Mouse (Mus musculus): ENCODE data around the gene Lgr6. TPM values are rescaled to one million over a fixed set of nuclear protein-coding genes. Genes with fewer than 3 reads are reported as not detected.

Gene Lgr6
- polyA plus RNA-seq, 1 experiment: 2.3 TPM

DNA sequence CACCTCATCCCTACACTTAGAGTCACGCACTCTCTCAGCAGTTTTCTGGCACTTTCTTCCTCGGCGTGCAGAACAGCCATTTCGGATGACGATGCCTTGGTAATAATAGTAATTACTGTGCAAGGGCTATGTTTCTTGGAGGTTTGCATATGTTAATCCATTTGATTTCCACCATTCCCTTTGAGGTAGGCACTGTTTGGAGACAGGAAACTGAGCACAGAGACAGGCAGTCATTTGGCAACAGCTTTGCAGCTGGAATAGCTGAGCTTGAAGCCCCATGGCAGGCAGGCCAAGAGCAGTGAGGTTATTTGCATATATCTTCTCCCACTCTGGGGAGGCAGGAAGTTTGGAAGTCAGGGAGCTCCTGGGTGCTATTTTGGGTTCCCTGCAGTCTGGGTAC lies 93.2 kb downstream of the Lgr6 start:
- TF ChIP-seq POLR2A (IDR thresholded peaks at IDR 0.05; ENCODE audit: low read depth, low read length): no peak
- no peak for TF ChIP-seq CTCF (IDR thresholded peaks at IDR 0.05; ENCODE audit: borderline replicate concordance, insufficient read depth, low read length)
- H3K4me3 ChIP-seq (ENCODE audit: insufficient read depth, low read length): no peak overlapping the region
- H3K27ac ChIP-seq (ENCODE audit: insufficient read depth, low read length): no peak overlapping the region
- 0 out of 2 replicates have a peak, but pooled peaks cover 5% of the 10 kb centered on the region for H3K4me1 ChIP-seq (ENCODE audit: control insufficient read depth, insufficient read depth, low read length)

GRCm38 (mm10) chr1:135009833-135010232 lies 95.2 kb downstream of the Lgr6 start:
- TF ChIP-seq CTCF (IDR thresholded peaks at IDR 0.05; ENCODE audit: borderline replicate concordance, insufficient read depth, low read length): no peak
- TF ChIP-seq POLR2A (IDR thresholded peaks at IDR 0.05; ENCODE audit: low read depth, low read length): no peak
- no peak overlapping the region for H3K27ac ChIP-seq (ENCODE audit: insufficient read depth, low read length)

GRCm38 (mm10) chr1:135005696-135006095 lies 99.4 kb downstream of the Lgr6 start:
- TF ChIP-seq CTCF (IDR thresholded peaks at IDR 0.05; ENCODE audit: borderline replicate concordance, insufficient read depth, low read length) (no peak), POLR2A (IDR thresholded peaks at IDR 0.05; ENCODE audit: low read depth, low read length) (no peak)
- H3K4me3 ChIP-seq (ENCODE audit: insufficient read depth, low read length): no peak overlapping the region
- no peaks in the 10 kb centered on the region for H3K4me1 ChIP-seq (ENCODE audit: control insufficient read depth, insufficient read depth, low read length)
- H3K27ac ChIP-seq (ENCODE audit: insufficient read depth, low read length): no peak overlapping the region

More at GRCm38 (mm10) chr1:135009833-135010232, 95.2 kb downstream of the Lgr6 start:
- H3K4me3 ChIP-seq (ENCODE audit: insufficient read depth, low read length): no peak overlapping the region
- no peaks in the 10 kb centered on the region for H3K4me1 ChIP-seq (ENCODE audit: control insufficient read depth, insufficient read depth, low read length)

DNA sequence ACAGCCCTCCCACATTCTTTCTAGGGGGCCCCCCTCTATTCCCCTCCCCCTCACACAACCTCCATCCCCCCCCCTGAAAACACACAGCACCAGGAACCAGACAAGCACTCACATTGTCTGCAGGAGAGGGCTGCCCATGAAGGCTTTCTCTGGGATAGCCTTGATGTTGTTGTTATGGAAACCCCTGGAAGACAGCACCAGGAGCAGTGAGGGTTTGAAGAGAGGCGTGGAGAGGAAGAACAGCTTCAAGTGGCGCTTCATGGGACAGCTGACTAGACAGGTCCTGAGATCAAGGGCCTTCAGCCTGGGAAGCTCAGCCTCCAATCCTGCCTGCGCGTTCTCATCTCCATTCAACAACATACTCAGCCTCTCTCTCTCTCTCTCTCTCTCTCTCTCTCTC lies 101.7 kb downstream of the Lgr6 start:
- Histone ChIP-seq H3K27ac (ENCODE audit: insufficient read depth, low read length) (no peak overlapping the region), H3K4me1 (ENCODE audit: control insufficient read depth, insufficient read depth, low read length) (no peaks in the 10 kb centered on the region), H3K4me3 (ENCODE audit: insufficient read depth, low read length) (no peak overlapping the region)
- TF ChIP-seq POLR2A (IDR thresholded peaks at IDR 0.05; ENCODE audit: low read depth, low read length) (no peak), CTCF (IDR thresholded peaks at IDR 0.05; ENCODE audit: borderline replicate concordance, insufficient read depth, low read length) (no peak)

- no peak overlapping the region for H3K27ac ChIP-seq (ENCODE audit: insufficient read depth, low read length)
- no peak overlapping the region for H3K4me3 ChIP-seq (ENCODE audit: insufficient read depth, low read length)
- H3K4me1 ChIP-seq (ENCODE audit: control insufficient read depth, insufficient read depth, low read length): no peaks in the 10 kb centered on the region
- TF ChIP-seq CTCF (IDR thresholded peaks at IDR 0.05; ENCODE audit: borderline replicate concordance, insufficient read depth, low read length) (no peak), POLR2A (IDR thresholded peaks at IDR 0.05; ENCODE audit: low read depth, low read length) (no peak)
Observed at GRCm38 (mm10) chr1:135000527-135000926, 104.5 kb downstream of the Lgr6 start.

GRCm38 (mm10) chr1:134998231-134998630 lies 106.8 kb downstream of the Lgr6 start:
- Histone ChIP-seq H3K4me1 (ENCODE audit: control insufficient read depth, insufficient read depth, low read length) (peaks cover 3% of the 10 kb centered on the region), H3K27ac (ENCODE audit: insufficient read depth, low read length) (no peak overlapping the region), H3K4me3 (ENCODE audit: insufficient read depth, low read length) (no peak overlapping the region)
- no peak for TF ChIP-seq POLR2A (IDR thresholded peaks at IDR 0.05; ENCODE audit: low read depth, low read length)
- TF ChIP-seq CTCF (IDR thresholded peaks at IDR 0.05; ENCODE audit: borderline replicate concordance, insufficient read depth, low read length): no peak

DNA sequence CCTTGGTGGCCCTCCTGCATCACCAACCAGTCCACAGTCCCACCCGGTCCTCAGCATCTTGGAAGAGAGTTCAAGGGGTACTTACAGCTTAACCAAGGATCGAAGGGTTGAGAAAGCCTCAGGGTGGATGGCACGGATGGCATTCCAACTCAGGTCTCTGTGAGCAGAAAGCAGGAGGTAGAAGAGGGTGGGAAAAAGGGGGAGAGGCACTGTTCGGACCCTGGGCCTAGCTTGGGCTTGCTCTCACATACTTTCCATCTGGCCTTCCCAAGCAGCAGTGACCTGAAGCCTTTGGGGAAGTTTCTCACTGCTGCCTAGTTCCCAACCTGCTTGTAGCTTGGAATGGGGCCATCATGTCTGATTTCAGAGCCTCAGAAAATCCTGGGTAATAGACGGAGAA lies 107.5 kb downstream of the Lgr6 start:
- TF ChIP-seq POLR2A (IDR thresholded peaks at IDR 0.05; ENCODE audit: low read depth, low read length): no peak
- peaks cover 3% of the 10 kb centered on the region for H3K4me1 ChIP-seq (ENCODE audit: control insufficient read depth, insufficient read depth, low read length)
- no peak overlapping the region for H3K4me3 ChIP-seq (ENCODE audit: insufficient read depth, low read length)

GRCm38 (mm10) chr1:134996471-134996870 lies 108.6 kb downstream of the Lgr6 start:
- Histone ChIP-seq H3K27ac (ENCODE audit: insufficient read depth, low read length) (no peak overlapping the region), H3K4me3 (ENCODE audit: insufficient read depth, low read length) (no peak overlapping the region), H3K4me1 (ENCODE audit: control insufficient read depth, insufficient read depth, low read length) (peaks cover 9% of the 10 kb centered on the region)
- TF ChIP-seq POLR2A (IDR thresholded peaks at IDR 0.05; ENCODE audit: low read depth, low read length) (no peak), CTCF (IDR thresholded peaks at IDR 0.05; ENCODE audit: borderline replicate concordance, insufficient read depth, low read length) (no peak)

More for the DNA sequence above, 107.5 kb downstream of the Lgr6 start:
- H3K27ac ChIP-seq (ENCODE audit: insufficient read depth, low read length): no peak overlapping the region

DNA sequence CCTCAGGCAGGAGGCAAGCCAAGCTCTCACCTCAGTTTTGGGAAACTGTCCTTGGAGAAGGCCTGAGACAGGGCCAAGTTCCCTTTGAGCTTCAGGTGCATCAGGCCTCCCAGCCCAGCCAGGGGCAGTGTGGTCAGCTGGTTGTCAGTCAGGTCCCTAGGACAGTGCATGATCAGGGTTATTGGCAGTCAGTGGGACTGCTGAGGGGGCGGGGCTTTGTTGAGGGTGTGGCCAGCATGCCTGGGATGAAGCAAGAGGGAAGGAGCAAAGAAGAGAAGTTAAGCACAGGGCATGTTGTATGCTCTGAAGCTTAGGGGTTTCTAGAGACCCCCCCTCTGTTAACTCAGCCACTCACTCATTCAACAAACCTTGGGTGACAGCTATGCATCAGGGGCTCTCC lies 109.1 kb downstream of the Lgr6 start:
- H3K4me3 ChIP-seq (ENCODE audit: insufficient read depth, low read length): no peak overlapping the region
- no peak for TF ChIP-seq POLR2A (IDR thresholded peaks at IDR 0.05; ENCODE audit: low read depth, low read length)
- TF ChIP-seq CTCF (IDR thresholded peaks at IDR 0.05; ENCODE audit: borderline replicate concordance, insufficient read depth, low read length): no peak
- H3K27ac ChIP-seq (ENCODE audit: insufficient read depth, low read length): no peak overlapping the region
- H3K4me1 ChIP-seq (ENCODE audit: control insufficient read depth, insufficient read depth, low read length): peaks cover 9% of the 10 kb centered on the region

- Histone ChIP-seq H3K27ac (ENCODE audit: insufficient read depth, low read length) (no peak overlapping the region), H3K4me1 (ENCODE audit: control insufficient read depth, insufficient read depth, low read length) (peaks cover 9% of the 10 kb centered on the region), H3K4me3 (ENCODE audit: insufficient read depth, low read length) (no peak overlapping the region)
- TF ChIP-seq CTCF (IDR thresholded peaks at IDR 0.05; ENCODE audit: borderline replicate concordance, insufficient read depth, low read length) (no peak), POLR2A (IDR thresholded peaks at IDR 0.05; ENCODE audit: low read depth, low read length) (no peak)
Observed at GRCm38 (mm10) chr1:134995437-134995836, 109.6 kb downstream of the Lgr6 start.

- H3K4me1 ChIP-seq (ENCODE audit: control insufficient read depth, insufficient read depth, low read length): peaks cover 9% of the 10 kb centered on the region
- TF ChIP-seq POLR2A (IDR thresholded peaks at IDR 0.05; ENCODE audit: low read depth, low read length) (no peak), CTCF (IDR thresholded peaks at IDR 0.05; ENCODE audit: borderline replicate concordance, insufficient read depth, low read length) (no peak)
- H3K27ac ChIP-seq (ENCODE audit: insufficient read depth, low read length): no peak overlapping the region
- H3K4me3 ChIP-seq (ENCODE audit: insufficient read depth, low read length): no peak overlapping the region
Observed at GRCm38 (mm10) chr1:134994739-134995138, 110.3 kb downstream of the Lgr6 start.

Data from embryonic fibroblast, embryonic 13.5 days (primary cell).